Mouse (Mus musculus): Measurements from ENCODE around the gene Tek. TPM values are rescaled to one million over a fixed set of nuclear protein-coding genes. Genes with fewer than 3 reads are reported as not detected.

Gene Tek
- polyA plus RNA-seq, 1 experiment from 2014 or later, result 11.6 TPM

GRCm38 (mm10) chr4:94853301-94853700, 114.2 kb downstream of the Tek start:
- H3K27me3 ChIP-seq (ENCODE audit: control insufficient read depth, insufficient read depth, low read length), result no peaks in the 10 kb centered on the region
- no peak overlapping the region for H3K9ac ChIP-seq
- ATAC-seq (ENCODE audit: low FRiP score), result no peak
- H3K4me3 ChIP-seq (replicated peaks; ENCODE audit: low read length), result no peak overlapping the region
- WGBS, result 92% methylated on average over 7 of the region's 7 CpGs
- no peaks in the 10 kb centered on the region for H3K36me3 ChIP-seq (replicated peaks; ENCODE audit: control insufficient read depth, insufficient read depth)
- H3K9me3 ChIP-seq (ENCODE audit: control insufficient read depth, low read length), result no peaks in the 10 kb centered on the region
- no peak for DNase-seq (ENCODE audit: low spot score)
- no peak overlapping the region for H3K27ac ChIP-seq
- H3K4me1 ChIP-seq (replicated peaks; ENCODE audit: control insufficient read depth, insufficient read depth, low read length), result no peaks in the 10 kb centered on the region
- H3K4me2 ChIP-seq (replicated peaks), result no peak overlapping the region

- no peaks in the 10 kb centered on the region for H3K36me3 ChIP-seq (replicated peaks; ENCODE audit: control insufficient read depth, insufficient read depth)
- H3K4me1 ChIP-seq (replicated peaks; ENCODE audit: control insufficient read depth, insufficient read depth, low read length), result no peaks in the 10 kb centered on the region
- H3K4me2 ChIP-seq (replicated peaks), result no peak overlapping the region
- ATAC-seq (ENCODE audit: low FRiP score), result no peak
- H3K27ac ChIP-seq, result no peak overlapping the region
- H3K4me3 ChIP-seq (replicated peaks; ENCODE audit: low read length), result no peak overlapping the region
- H3K9me3 ChIP-seq (ENCODE audit: control insufficient read depth, low read length), result no peaks in the 10 kb centered on the region
- DNase-seq (ENCODE audit: low spot score), result no peak
- 88% methylated on average over 3 of the region's 3 CpGs for WGBS
- no peaks in the 10 kb centered on the region for H3K27me3 ChIP-seq (ENCODE audit: control insufficient read depth, insufficient read depth, low read length)
- H3K9ac ChIP-seq, result no peak overlapping the region
Measured at GRCm38 (mm10) chr4:94854270-94854669, 115.2 kb downstream of the Tek start.

GRCm38 (mm10) chr4:94855201-94855600, 116.1 kb downstream of the Tek start:
- no peaks in the 10 kb centered on the region for H3K36me3 ChIP-seq (replicated peaks; ENCODE audit: control insufficient read depth, insufficient read depth)
- H3K4me1 ChIP-seq (replicated peaks; ENCODE audit: control insufficient read depth, insufficient read depth, low read length), result no peaks in the 10 kb centered on the region
- H3K27me3 ChIP-seq (ENCODE audit: control insufficient read depth, insufficient read depth, low read length), result no peaks in the 10 kb centered on the region
- no peak overlapping the region for H3K27ac ChIP-seq
- H3K9ac ChIP-seq, result no peak overlapping the region
- H3K9me3 ChIP-seq (ENCODE audit: control insufficient read depth, low read length), result no peaks in the 10 kb centered on the region
- WGBS, result 60% methylated on average over 3 of the region's 3 CpGs
- no peak overlapping the region for H3K4me2 ChIP-seq (replicated peaks)
- no peak overlapping the region for H3K4me3 ChIP-seq (replicated peaks; ENCODE audit: low read length)
- ATAC-seq (ENCODE audit: low FRiP score), result no peak
- DNase-seq (ENCODE audit: low spot score), result no peak

GRCm38 (mm10) chr4:94900744-94901143, 161.7 kb downstream of the Tek start:
- H3K4me2 ChIP-seq (replicated peaks), result no peak overlapping the region
- no peaks in the 10 kb centered on the region for H3K36me3 ChIP-seq (replicated peaks; ENCODE audit: control insufficient read depth, insufficient read depth)
- H3K27me3 ChIP-seq (ENCODE audit: control insufficient read depth, insufficient read depth, low read length), result no peaks in the 10 kb centered on the region
- no peak for ATAC-seq (ENCODE audit: low FRiP score)
- no peaks in the 10 kb centered on the region for H3K9me3 ChIP-seq (ENCODE audit: control insufficient read depth, low read length)
- peak; percentile 46 for DNase-seq (ENCODE audit: low spot score)
- H3K9ac ChIP-seq, result no peak overlapping the region
- H3K27ac ChIP-seq, result no peak overlapping the region
- no peak overlapping the region for H3K4me3 ChIP-seq (replicated peaks; ENCODE audit: low read length)
- 28% methylated on average over 2 of the region's 2 CpGs for WGBS
- H3K4me1 ChIP-seq (replicated peaks; ENCODE audit: control insufficient read depth, insufficient read depth, low read length), result no peaks in the 10 kb centered on the region

- H3K27me3 ChIP-seq (ENCODE audit: control insufficient read depth, insufficient read depth, low read length), result no peaks in the 10 kb centered on the region
- H3K27ac ChIP-seq, result no peak overlapping the region
- DNase-seq (ENCODE audit: low spot score) (no peak), ATAC-seq (ENCODE audit: low FRiP score) (no peak)
- no peaks in the 10 kb centered on the region for H3K9me3 ChIP-seq (ENCODE audit: control insufficient read depth, low read length)
- no peak overlapping the region for H3K9ac ChIP-seq
- no peak overlapping the region for H3K4me2 ChIP-seq (replicated peaks)
- H3K4me1 ChIP-seq (replicated peaks; ENCODE audit: control insufficient read depth, insufficient read depth, low read length), result no peaks in the 10 kb centered on the region
- WGBS, result 74% methylated on average over 3 of the region's 3 CpGs
- no peak overlapping the region for H3K4me3 ChIP-seq (replicated peaks; ENCODE audit: low read length)
- H3K36me3 ChIP-seq (replicated peaks; ENCODE audit: control insufficient read depth, insufficient read depth), result no peaks in the 10 kb centered on the region
Measured at GRCm38 (mm10) chr4:94901780-94902179, 162.7 kb downstream of the Tek start.

Other genes starting within 250 kb of the Tek start
- gene Gm10306, start 182.7 kb upstream of the Tek start, polyA plus RNA-seq (2014; fragmentation: Nextera tagmentation; extraction: Ambion mirVana), result not detected in 2 replicates
- 19.4 and 19.7 TPM in 2 replicates for gene Caap1, start 182.5 kb upstream of the Tek start, polyA plus RNA-seq (2014; fragmentation: Nextera tagmentation; extraction: Ambion mirVana)
- 72.1 and 75.3 TPM in 2 replicates for gene Plaa, start 136.0 kb upstream of the Tek start, polyA plus RNA-seq (2014; fragmentation: Nextera tagmentation; extraction: Ambion mirVana)
- 27.3 and 27.6 TPM in 2 replicates for gene Ift74, start 124.8 kb upstream of the Tek start, polyA plus RNA-seq (2014; fragmentation: Nextera tagmentation; extraction: Ambion mirVana)
- gene Lrrc19, start 89.1 kb upstream of the Tek start, polyA plus RNA-seq (2014; fragmentation: Nextera tagmentation; extraction: Ambion mirVana), result 0.37 and 0.40 TPM in 2 replicates
- 0.25 and 0.56 TPM in 2 replicates for gene Eqtn, start 189.6 kb downstream of the Tek start, polyA plus RNA-seq (2014; fragmentation: Nextera tagmentation; extraction: Ambion mirVana)
- 27.0 and 33.2 TPM in 2 replicates for gene Mysm1, start 239.8 kb downstream of the Tek start, polyA plus RNA-seq (2014; fragmentation: Nextera tagmentation; extraction: Ambion mirVana)

All from hindbrain, embryonic 14.5 days (tissue).